In the genomic region with DNA sequence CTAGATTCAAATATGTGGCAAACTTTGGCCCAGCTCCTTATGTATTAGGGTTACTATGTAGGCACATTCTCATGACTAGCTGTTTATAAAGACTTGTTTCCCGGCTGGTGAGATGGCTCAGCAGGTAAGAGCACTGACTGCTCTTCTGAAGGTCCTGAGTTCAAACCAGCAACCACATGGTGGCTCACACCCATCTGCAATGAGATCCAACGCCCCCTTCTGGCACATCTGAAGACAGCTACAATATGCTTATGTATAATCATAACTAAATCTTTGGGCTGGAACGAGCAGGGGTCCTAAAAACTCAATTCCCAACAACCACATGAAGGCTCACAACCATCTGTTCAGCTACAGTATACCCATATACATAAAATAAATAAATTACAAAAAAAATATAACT, we compare ENCODE assay signal across 12 mouse cellular contexts. TPM values are rescaled to one million over a fixed set of nuclear protein-coding genes. Genes with fewer than 3 reads are reported as not detected.
DNase-seq lines count a peak whose midpoint lies in the region; TF ChIP-seq lines count a peak whose summit lies in the region.
"Had no signal": no experiment of that assay in that cellular context is flagged by ENCODE, and none has a peak within 500 bp of the region (broad histone marks: within the 10 kb centered on the region; RNA-seq: fewer than 3 reads in every experiment).

No protein-coding gene starts in this region.

- no peak for TF ChIP-seq POLR2A in kidney, adult 2 months (IDR thresholded peaks at IDR 0.05; ENCODE audit: low read depth, low read length)

- no peaks in the 10 kb centered on the region for H3K4me1 ChIP-seq in kidney, adult 2 months (ENCODE audit: control insufficient read depth, insufficient read depth, low read length)
- H3K4me1 ChIP-seq in limb, embryonic 10.5 days, result no peaks in the 10 kb centered on the region
- H3K4me1 ChIP-seq: embryonic facial prominence, embryonic 12.5 days; hindbrain, embryonic 13.5 days had no signal

- no peak overlapping the region for H3K4me3 ChIP-seq in kidney, adult 2 months (ENCODE audit: insufficient read depth, low read depth, low read length)
- no peak overlapping the region for H3K4me3 ChIP-seq in limb, embryonic 10.5 days
- H3K4me3 ChIP-seq: embryonic facial prominence, embryonic 12.5 days; hindbrain, embryonic 13.5 days had no signal

- no peak for DNase-seq in kidney, adult 2 months
- DNase-seq in kidney, postnatal 36 days, result no peak
- DNase-seq in thymus, postnatal 14 days, result peak; percentile 43
- DNase-seq in thymus, adult 18-20 months, result no peak
- DNase-seq in T-cell, adult 2 months (ENCODE audit: low spot score), result peak; percentile 52
- no peak for DNase-seq in right cerebral cortex, postnatal 36 days (ENCODE audit: low spot score in 2 of 2)
- no peak for DNase-seq in limb, embryonic 10.5 days (ENCODE audit: low spot score)
- DNase-seq: cerebellum, postnatal 10 days; kidney, adult 9 months; right cerebral cortex, postnatal 4 days had no signal

- H3K27me3 ChIP-seq in kidney, adult 2 months (replicated peaks; ENCODE audit: control insufficient read depth, insufficient read depth, low read length), result no peaks in the 10 kb centered on the region
- H3K27me3 ChIP-seq in limb, embryonic 10.5 days (ENCODE audit: low read depth, poor library complexity, severe bottlenecking), result no peaks in the 10 kb centered on the region
- H3K27me3 ChIP-seq: embryonic facial prominence, embryonic 12.5 days; hindbrain, embryonic 13.5 days had no signal

- H3K27ac ChIP-seq in kidney, adult 2 months (ENCODE audit: insufficient read depth, low read depth, low read length), result no peak overlapping the region
- no peak overlapping the region for H3K27ac ChIP-seq in limb, embryonic 10.5 days
- H3K27ac ChIP-seq: embryonic facial prominence, embryonic 12.5 days; hindbrain, embryonic 13.5 days had no signal

- no peaks in the 10 kb centered on the region for H3K9me3 ChIP-seq in limb, embryonic 10.5 days (replicated peaks)
- H3K9me3 ChIP-seq: embryonic facial prominence, embryonic 12.5 days; hindbrain, embryonic 13.5 days had no signal

- peak; percentile 26; the same call in 1 of the 2 replicates for TF ChIP-seq CTCF in kidney, adult 2 months (conservative IDR thresholded peaks at IDR 0.05; ENCODE audit: insufficient read depth, insufficient read length, low read depth, low read length)

- H3K36me3 ChIP-seq in kidney, adult 2 months (ENCODE audit: control insufficient read depth, insufficient read depth, low read length), result peaks cover 2% of the 10 kb centered on the region
- H3K36me3 ChIP-seq in limb, embryonic 10.5 days, result peaks cover 97% of the 10 kb centered on the region

- WGBS in kidney, adult 2 months, result 67% methylated on average over 3 of the region's 3 CpGs
- WGBS in limb, embryonic 10.5 days, result 77% methylated on average over 3 of the region's 3 CpGs

RNA-seq across cellular contexts. Expression of a gene that starts 24.4 kb away (rescaled TPM):
- 2.6 and 6.7 TPM in 2 replicates for polyA plus RNA-seq in kidney, adult 2 months (2012; rRNA removed)
- polyA plus RNA-seq in limb, embryonic 10.5 days (2016; fragmentation: Nextera tagmentation; extraction: Ambion mirVana), result 1.5 and 1.7 TPM in 2 replicates

Comparison
In these comparisons a context has a peak if more than half of its experiments do, and no peak if none do; other contexts are left out.
1. DNase-seq: peak in thymus, postnatal 14 days (single experiment) and T-cell, adult 2 months (single experiment); none in kidney, adult 2 months (single experiment), kidney, postnatal 36 days (0 of 2), thymus, adult 18-20 months (0 of 2), right cerebral cortex, postnatal 36 days (0 of 2) and limb, embryonic 10.5 days (single experiment).